Mouse (Mus musculus): ENCODE data around the gene Rabl6. TPM values are rescaled to one million over a fixed set of nuclear protein-coding genes. Genes with fewer than 3 reads are reported as not detected.
A peak's percentile ranks its signal among the peaks of the same experiment; 100 is the strongest.

Rabl6 gene
- polyA plus RNA-seq, 1 experiment from 2014 or later, result 71.9 TPM

GRCm38 (mm10) chr2:25585601-25586000 lies 22.7 kb downstream of the Rabl6 start:
- Histone ChIP-seq H3K4me3 (ENCODE audit: low read depth, low read length) (no peak overlapping the region), H3K4me2 (ENCODE audit: low read depth, low read length) (no peak overlapping the region), H3K9ac (ENCODE audit: low read depth, low read length) (no peak overlapping the region), H3K4me1 (ENCODE audit: control insufficient read depth, insufficient read depth, low read length) (peaks cover 4% of the 10 kb centered on the region; the same call in 1 of the 2 replicates), H3K36me3 (ENCODE audit: control insufficient read depth, insufficient read depth, low read length) (peaks cover 75% of the 10 kb centered on the region), H3K9me3 (ENCODE audit: control insufficient read depth, low read length) (no peaks in the 10 kb centered on the region), H3K27me3 (replicated peaks; ENCODE audit: control insufficient read depth, insufficient read depth, low read length) (peaks cover 5% of the 10 kb centered on the region), H3K27ac (replicated peaks; ENCODE audit: low read depth, low read length) (no peak overlapping the region)
- DNase-seq (ENCODE audit: low spot score), result no peak
- 83% methylated on average over 3 of the region's 3 CpGs for WGBS
- no peak for ATAC-seq (ENCODE audit: low read depth)

DNA sequence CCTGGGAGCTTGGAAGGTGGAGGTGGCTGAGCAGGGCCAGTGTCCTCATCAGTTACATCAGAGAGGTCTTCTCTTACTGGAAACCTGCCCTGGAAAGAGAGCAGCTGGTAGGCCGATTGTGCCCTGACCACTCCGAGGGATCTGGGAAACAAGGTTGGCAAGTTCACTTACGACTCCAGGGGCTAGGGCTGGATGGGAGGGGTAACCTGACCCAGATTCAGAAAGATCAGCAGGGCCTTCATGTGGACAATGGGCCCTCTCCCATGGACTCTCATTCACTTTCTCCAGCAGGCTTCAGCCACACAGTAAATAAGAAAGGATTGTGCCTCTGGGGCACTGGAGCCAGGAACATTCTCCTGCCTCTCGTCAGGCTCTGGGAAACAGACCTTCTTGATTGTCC lies 23.5 kb downstream of the Rabl6 start:
- Histone ChIP-seq H3K36me3 (ENCODE audit: control insufficient read depth, insufficient read depth, low read length) (peaks cover 68% of the 10 kb centered on the region), H3K27ac (replicated peaks; ENCODE audit: low read depth, low read length) (no peak overlapping the region), H3K27me3 (replicated peaks; ENCODE audit: control insufficient read depth, insufficient read depth, low read length) (peaks cover 12% of the 10 kb centered on the region), H3K9ac (ENCODE audit: low read depth, low read length) (no peak overlapping the region), H3K4me2 (ENCODE audit: low read depth, low read length) (no peak overlapping the region), H3K4me1 (ENCODE audit: control insufficient read depth, insufficient read depth, low read length) (peaks cover 4% of the 10 kb centered on the region; the same call in 1 of the 2 replicates), H3K4me3 (ENCODE audit: low read depth, low read length) (no peak overlapping the region), H3K9me3 (ENCODE audit: control insufficient read depth, low read length) (no peaks in the 10 kb centered on the region)
- 90% methylated on average over 4 of the region's 4 CpGs for WGBS
- ATAC-seq (ENCODE audit: low read depth) (no peak), DNase-seq (ENCODE audit: low spot score) (no peak)

DNA sequence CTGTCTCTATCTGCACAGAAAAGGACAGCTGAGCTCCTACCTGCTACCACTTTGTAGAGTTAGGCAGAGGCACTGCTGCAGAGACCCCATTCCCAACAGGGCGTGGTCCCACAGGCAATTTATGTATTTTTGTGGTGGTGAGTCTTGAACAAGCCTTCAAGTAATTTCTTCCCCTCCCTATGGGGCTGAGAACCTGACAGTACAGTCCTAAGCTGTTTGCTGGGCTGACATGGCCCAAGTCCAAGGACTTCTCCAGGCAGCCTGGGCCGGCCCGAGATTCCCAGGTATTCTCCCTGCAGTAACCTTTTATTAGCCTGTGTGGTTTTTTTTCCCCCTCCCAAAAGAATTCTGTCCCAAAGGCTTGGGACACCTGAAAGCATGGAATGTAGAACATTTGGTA lies 24.2 kb downstream of the Rabl6 start:
- ATAC-seq (ENCODE audit: low read depth) (no peak), DNase-seq (ENCODE audit: low spot score) (no peak)
- Histone ChIP-seq H3K36me3 (ENCODE audit: control insufficient read depth, insufficient read depth, low read length) (peaks cover 61% of the 10 kb centered on the region), H3K9ac (ENCODE audit: low read depth, low read length) (no peak overlapping the region), H3K4me2 (ENCODE audit: low read depth, low read length) (no peak overlapping the region), H3K4me3 (ENCODE audit: low read depth, low read length) (no peak overlapping the region), H3K27me3 (replicated peaks; ENCODE audit: control insufficient read depth, insufficient read depth, low read length) (peaks cover 19% of the 10 kb centered on the region), H3K4me1 (ENCODE audit: control insufficient read depth, insufficient read depth, low read length) (peaks cover 7% of the 10 kb centered on the region; the same call in 1 of the 2 replicates), H3K9me3 (ENCODE audit: control insufficient read depth, low read length) (no peaks in the 10 kb centered on the region), H3K27ac (replicated peaks; ENCODE audit: low read depth, low read length) (no peak overlapping the region)
- WGBS, result 94% methylated on average over 3 of the region's 3 CpGs

DNA sequence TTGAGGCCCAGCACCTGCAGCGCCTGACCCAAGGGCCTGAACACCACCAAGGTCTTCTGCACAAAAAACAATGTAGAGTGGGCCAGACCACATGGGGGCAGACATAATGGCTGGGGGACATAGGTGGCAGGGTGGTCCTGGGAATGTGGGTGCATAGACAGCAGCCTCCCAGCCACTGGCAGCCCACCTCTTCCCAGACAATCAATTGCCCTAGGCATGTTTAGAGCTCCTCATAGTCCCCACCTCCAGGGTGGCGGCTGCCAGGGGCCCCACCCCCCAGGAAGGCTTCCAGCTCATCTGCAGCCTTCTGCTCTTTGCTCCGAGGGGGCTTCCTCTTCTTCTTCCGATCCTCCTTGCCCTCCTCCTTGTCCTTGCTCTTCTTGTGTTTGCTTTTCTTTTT lies 24.8 kb downstream of the Rabl6 start:
- H3K9ac ChIP-seq (ENCODE audit: low read depth, low read length), result no peak overlapping the region
- DNase-seq (ENCODE audit: low spot score) (no peak), ATAC-seq (ENCODE audit: low read depth) (no peak)
- no peaks in the 10 kb centered on the region for H3K9me3 ChIP-seq (ENCODE audit: control insufficient read depth, low read length)
- H3K4me2 ChIP-seq (ENCODE audit: low read depth, low read length), result no peak overlapping the region
- peaks cover 25% of the 10 kb centered on the region for H3K27me3 ChIP-seq (replicated peaks; ENCODE audit: control insufficient read depth, insufficient read depth, low read length)
- H3K27ac ChIP-seq (replicated peaks; ENCODE audit: low read depth, low read length), result no peak overlapping the region
- H3K4me1 ChIP-seq (ENCODE audit: control insufficient read depth, insufficient read depth, low read length), result peaks cover 8% of the 10 kb centered on the region; the same call in 1 of the 2 replicates
- no peak overlapping the region for H3K4me3 ChIP-seq (ENCODE audit: low read depth, low read length)
- H3K36me3 ChIP-seq (ENCODE audit: control insufficient read depth, insufficient read depth, low read length), result peaks cover 55% of the 10 kb centered on the region
- 66% methylated on average over 3 of the region's 4 CpGs for WGBS

DNA sequence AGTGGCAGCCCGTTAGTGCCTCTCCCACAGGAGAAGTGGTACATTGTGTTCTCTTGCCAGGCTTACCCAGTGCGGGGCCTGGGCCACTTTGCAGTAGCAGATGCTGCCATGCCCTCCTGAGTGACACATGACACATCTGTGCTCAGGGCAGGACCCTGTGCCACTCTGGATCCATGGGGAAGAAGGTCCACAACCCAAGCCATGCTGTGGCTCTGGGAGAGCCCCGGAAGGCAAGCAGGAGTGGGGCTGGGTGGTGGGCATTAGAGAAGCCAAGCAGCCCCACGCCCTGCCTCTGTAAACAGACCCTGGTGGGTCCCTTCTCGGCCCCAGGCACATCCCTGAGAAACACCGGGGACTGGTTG lies 25.2 kb downstream of the Rabl6 start:
- Histone ChIP-seq H3K4me3 (ENCODE audit: low read depth, low read length) (no peak overlapping the region), H3K27ac (replicated peaks; ENCODE audit: low read depth, low read length) (no peak overlapping the region), H3K36me3 (ENCODE audit: control insufficient read depth, insufficient read depth, low read length) (peaks cover 51% of the 10 kb centered on the region), H3K4me2 (ENCODE audit: low read depth, low read length) (no peak overlapping the region), H3K27me3 (replicated peaks; ENCODE audit: control insufficient read depth, insufficient read depth, low read length) (peaks cover 30% of the 10 kb centered on the region), H3K4me1 (ENCODE audit: control insufficient read depth, insufficient read depth, low read length) (peaks cover 8% of the 10 kb centered on the region; the same call in 1 of the 2 replicates), H3K9ac (ENCODE audit: low read depth, low read length) (no peak overlapping the region), H3K9me3 (ENCODE audit: control insufficient read depth, low read length) (no peaks in the 10 kb centered on the region)
- DNase-seq (ENCODE audit: low spot score) (no peak), ATAC-seq (ENCODE audit: low read depth) (no peak)
- 80% methylated on average over 5 of the region's 6 CpGs for WGBS

DNA sequence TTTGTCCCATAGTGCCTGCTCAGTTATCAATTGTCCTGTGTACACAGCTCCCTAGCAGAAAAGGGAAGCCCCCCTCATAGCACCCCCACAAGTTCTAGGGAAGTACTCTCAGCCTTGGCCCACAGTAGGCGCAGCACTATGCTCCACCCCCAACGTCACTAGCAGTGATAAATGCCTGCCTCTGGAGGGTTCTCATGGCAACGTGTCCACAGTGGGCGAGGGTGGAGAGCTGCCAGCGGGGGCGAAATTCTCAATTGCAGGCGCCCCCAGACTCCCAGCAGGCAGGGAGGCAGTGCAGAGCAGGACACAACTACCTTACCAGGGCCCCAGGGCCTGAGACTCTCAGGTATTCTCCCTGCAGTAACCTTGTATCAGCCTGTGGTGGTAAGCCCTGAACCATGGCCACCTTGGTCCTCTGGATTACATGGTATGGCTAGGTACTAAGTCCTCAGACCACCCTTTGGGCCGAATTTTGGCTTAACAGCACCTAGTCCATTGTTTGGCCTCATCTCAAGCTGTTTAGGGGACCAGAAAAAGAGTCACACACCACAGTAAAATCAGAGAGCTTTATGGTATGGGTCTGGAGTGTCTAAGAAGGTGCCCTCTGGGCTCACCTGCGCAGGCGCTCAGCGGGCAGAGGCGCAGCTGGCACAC lies 25.7 kb downstream of the Rabl6 start:
- WGBS, result 52% methylated on average over 12 of the region's 12 CpGs
- DNase-seq (ENCODE audit: low spot score) (no peak), ATAC-seq (ENCODE audit: low read depth) (no peak)
- H3K4me2 ChIP-seq (ENCODE audit: low read depth, low read length), result no peak overlapping the region
- no peak overlapping the region for H3K4me3 ChIP-seq (ENCODE audit: low read depth, low read length)
- no peak overlapping the region for H3K27ac ChIP-seq (replicated peaks; ENCODE audit: low read depth, low read length)
- peaks cover 35% of the 10 kb centered on the region for H3K27me3 ChIP-seq (replicated peaks; ENCODE audit: control insufficient read depth, insufficient read depth, low read length)
- no peak overlapping the region for H3K9ac ChIP-seq (ENCODE audit: low read depth, low read length)
- H3K36me3 ChIP-seq (ENCODE audit: control insufficient read depth, insufficient read depth, low read length), result peaks cover 47% of the 10 kb centered on the region
- no peaks in the 10 kb centered on the region for H3K9me3 ChIP-seq (ENCODE audit: control insufficient read depth, low read length)
- H3K4me1 ChIP-seq (ENCODE audit: control insufficient read depth, insufficient read depth, low read length), result peaks cover 13% of the 10 kb centered on the region; the same call in 1 of the 2 replicates

GRCm38 (mm10) chr2:25581901-25582301 lies 26.4 kb downstream of the Rabl6 start:
- peaks cover 40% of the 10 kb centered on the region for H3K36me3 ChIP-seq (ENCODE audit: control insufficient read depth, insufficient read depth, low read length)

DNA sequence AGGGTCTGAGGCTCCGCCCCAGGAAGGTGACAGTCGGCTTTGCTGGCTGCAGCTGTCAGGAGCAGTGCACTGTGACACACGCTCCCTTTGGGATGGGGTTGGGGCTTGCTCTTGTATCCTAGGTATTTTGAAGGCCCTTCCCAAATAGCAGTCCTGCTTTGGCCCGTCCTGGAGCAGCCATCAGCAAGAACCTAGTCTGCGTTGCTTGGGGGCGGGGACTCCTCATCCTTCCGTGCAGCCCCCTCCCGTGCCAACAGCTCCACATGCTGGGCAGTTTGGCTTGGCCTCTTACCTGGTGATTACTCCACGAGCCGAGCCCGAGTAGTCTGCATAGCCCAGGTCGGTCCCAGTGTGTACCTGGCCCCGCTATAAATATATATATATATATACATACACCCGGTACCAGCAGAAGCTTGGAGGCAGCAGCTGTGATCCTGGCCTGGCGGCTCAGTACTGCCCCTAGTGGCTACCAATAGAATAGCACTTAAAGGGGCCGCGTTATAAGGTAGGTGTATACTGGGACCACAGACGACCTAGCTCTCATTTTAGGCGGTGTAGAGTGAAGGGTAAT lies 26.9 kb downstream of the Rabl6 start, which contains the start of gene Ajm1:
Gene Ajm1, minus strand, starts transcription at position 464 of the 571 bp plus-strand sequence.
- peak; percentile 67 for DNase-seq (ENCODE audit: low spot score)
- Histone ChIP-seq H3K4me3 (ENCODE audit: low read depth, low read length) (peak within 1 kb of the TSS; percentile 35), H3K27me3 (replicated peaks; ENCODE audit: control insufficient read depth, insufficient read depth, low read length) (peaks cover 47% of the 10 kb centered on the region), H3K9ac (ENCODE audit: low read depth, low read length) (0 out of 2 replicates have a peak within 1 kb of the TSS, but pooled peaks have one; percentile 2), H3K27ac (replicated peaks; ENCODE audit: low read depth, low read length) (no peak within 1 kb of the TSS), H3K9me3 (ENCODE audit: control insufficient read depth, low read length) (no peaks in the 10 kb centered on the region), H3K4me1 (ENCODE audit: control insufficient read depth, insufficient read depth, low read length) (peaks cover 17% of the 10 kb centered on the region; the same call in 1 of the 2 replicates), H3K36me3 (ENCODE audit: control insufficient read depth, insufficient read depth, low read length) (peaks cover 35% of the 10 kb centered on the region), H3K4me2 (ENCODE audit: low read depth, low read length) (peak within 1 kb of the TSS; percentile 64)
- peak; percentile 85 for ATAC-seq (ENCODE audit: low read depth)
- 8% methylated on average over 19 of the region's 19 CpGs for WGBS

More at GRCm38 (mm10) chr2:25581901-25582301, 26.4 kb downstream of the Rabl6 start:
- 40% methylated on average over 6 of the region's 6 CpGs for WGBS
- Histone ChIP-seq H3K4me1 (ENCODE audit: control insufficient read depth, insufficient read depth, low read length) (peaks cover 17% of the 10 kb centered on the region; the same call in 1 of the 2 replicates), H3K4me2 (ENCODE audit: low read depth, low read length) (peak overlapping the region; percentile 64), H3K4me3 (ENCODE audit: low read depth, low read length) (no peak overlapping the region), H3K27ac (replicated peaks; ENCODE audit: low read depth, low read length) (no peak overlapping the region), H3K9me3 (ENCODE audit: control insufficient read depth, low read length) (no peaks in the 10 kb centered on the region), H3K27me3 (replicated peaks; ENCODE audit: control insufficient read depth, insufficient read depth, low read length) (peaks cover 42% of the 10 kb centered on the region), H3K9ac (ENCODE audit: low read depth, low read length) (no peak overlapping the region)
- DNase-seq (ENCODE audit: low spot score) (no peak), ATAC-seq (ENCODE audit: low read depth) (0 out of 2 replicates have a peak, but pooled peaks have one; percentile 4)
